8 mouse cellular contexts compared by ENCODE assay signal in genomic region chr8:117256292-117256938, GRCm38 (mm10). TPM values are rescaled to one million over a fixed set of nuclear protein-coding genes. Genes with fewer than 3 reads are reported as not detected.
A peak's percentile ranks its signal among the peaks of the same experiment; 100 is the strongest.
DNase-seq lines count a peak whose midpoint lies in the region; ATAC-seq and TF ChIP-seq lines count a peak whose summit lies in the region.

No protein-coding gene starts in this region.

- TF ChIP-seq POLR2A in thymus, adult 2 months (IDR thresholded peaks at IDR 0.05; ENCODE audit: control insufficient read depth, extremely low read depth, insufficient read depth, low read length, poor library complexity) = peak; percentile 82; the same call in 1 of the 2 replicates

- H3K27me3 ChIP-seq in lung, embryonic 16.5 days (ENCODE audit: control insufficient read depth, insufficient read depth, low read depth, low read length) = no peaks in the 10 kb centered on the region
- H3K27me3 ChIP-seq in thymus, adult 2 months (ENCODE audit: control insufficient read depth, insufficient read depth, low read length) = no peaks in the 10 kb centered on the region

- H3K4me2 ChIP-seq in lung, embryonic 16.5 days (ENCODE audit: low read depth, low read length) = peak overlapping the region; percentile 70

- H3K4me3 ChIP-seq in lung, embryonic 16.5 days (ENCODE audit: low read length) = peak overlapping the region; percentile 84
- peak overlapping the region; percentile 39 for H3K4me3 ChIP-seq in thymus, adult 2 months (ENCODE audit: control insufficient read depth, insufficient read depth, low read length)

- H3K9me3 ChIP-seq in lung, embryonic 16.5 days (ENCODE audit: control insufficient read depth, low read length) = no peaks in the 10 kb centered on the region

- H3K27ac ChIP-seq in lung, embryonic 16.5 days (ENCODE audit: low read length) = peak overlapping the region; percentile 86
- no peak overlapping the region for H3K27ac ChIP-seq in thymus, adult 2 months (ENCODE audit: control insufficient read depth, insufficient read depth, low read length)

- TF ChIP-seq CTCF in thymus, adult 2 months (IDR thresholded peaks at IDR 0.05; ENCODE audit: borderline replicate concordance, control insufficient read depth, extremely low read depth, insufficient read depth, low read length, poor library complexity) = no peak

- peak; percentile 54 to 56 for ATAC-seq in hematopoietic stem cell, adult 5-6 weeks (replicated peaks in 1 of 2; ENCODE audit: insufficient read depth in 1 of 2, low FRiP score in 2 of 2, low TSS enrichment in 1 of 2, low read depth in 1 of 2, poor library complexity in 2 of 2, severe bottlenecking in 2 of 2)
- peak; percentile 93 for ATAC-seq in lung, embryonic 16.5 days (ENCODE audit: low read depth)

- DNase-seq in MN1 (ENCODE audit: low spot score) = peak; percentile 95
- peak; percentile 92 for DNase-seq in cerebellum, adult 8-10 months
- peak; percentile 78 for DNase-seq in forelimb bud, embryonic 11.5 days (ENCODE audit: low read depth, low spot score)
- peak; percentile 95 for DNase-seq in layer of hippocampus, adult 9-11 months
- DNase-seq in ovary, adult 18-20 months (ENCODE audit: low spot score) = peak; percentile 91
- DNase-seq in thymus, adult 2 months = peak; percentile 94

- WGBS in lung, embryonic 16.5 days = under 1% methylated on average over 60 of the region's 92 CpGs
- under 1% methylated on average over 90 of the region's 92 CpGs for WGBS in thymus, adult 2 months

- peak overlapping the region; percentile 93 for H3K9ac ChIP-seq in lung, embryonic 16.5 days (ENCODE audit: low read length)

- H3K4me1 ChIP-seq in lung, embryonic 16.5 days (replicated peaks; ENCODE audit: control insufficient read depth, insufficient read depth, low read length) = peaks cover 29% of the 10 kb centered on the region
- H3K4me1 ChIP-seq in thymus, adult 2 months (replicated peaks; ENCODE audit: control insufficient read depth, insufficient read depth, low read length) = peaks cover 32% of the 10 kb centered on the region

- no peaks in the 10 kb centered on the region for H3K36me3 ChIP-seq in lung, embryonic 16.5 days (ENCODE audit: control insufficient read depth, insufficient read depth, low read length)
- H3K36me3 ChIP-seq in thymus, adult 2 months (ENCODE audit: control insufficient read depth, insufficient read depth, low read length) = no peaks in the 10 kb centered on the region

RNA-seq across cellular contexts. Expression of gene Cmip, which starts 0.4 kb away (rescaled TPM):
- total RNA-seq in hematopoietic stem cell, adult 5-6 weeks (2017) = 11.1 and 16.3 TPM in 2 replicates
- 11.3 and 13.0 TPM in 2 replicates for polyA plus RNA-seq in lung, embryonic 16.5 days (2015; fragmentation: Nextera tagmentation; extraction: Ambion mirVana)
- 103 and 134 TPM in 2 replicates for polyA plus RNA-seq in thymus, adult 2 months (2012; rRNA removed)
